Mouse (Mus musculus): Measurements from ENCODE around the gene Terf2. TPM values are rescaled to one million over a fixed set of nuclear protein-coding genes. Genes with fewer than 3 reads are reported as not detected.

The Terf2 gene
- polyA plus RNA-seq, 1 experiment from 2014 or later: 16.4 TPM

Other genes with a start within 250 kb of the Terf2 start
- gene Has3, start 226.3 kb downstream of the Terf2 start, polyA plus RNA-seq (2015; fragmentation: Nextera tagmentation; extraction: Ambion mirVana): 0.10 and 0.18 TPM in 2 replicates
- 67.1 and 71.1 TPM in 2 replicates for gene Utp4, start 202.9 kb downstream of the Terf2 start, polyA plus RNA-seq (2015; fragmentation: Nextera tagmentation; extraction: Ambion mirVana)
- 11.3 and 11.4 TPM in 2 replicates for gene Sntb2, start 160.8 kb downstream of the Terf2 start, polyA plus RNA-seq (2015; fragmentation: Nextera tagmentation; extraction: Ambion mirVana)
- 59.5 and 63.3 TPM in 2 replicates for gene Vps4a, start 65.3 kb downstream of the Terf2 start, polyA plus RNA-seq (2015; fragmentation: Nextera tagmentation; extraction: Ambion mirVana)
- 52.5 and 54.8 TPM in 2 replicates for gene Pdf, start 47.9 kb downstream of the Terf2 start, polyA plus RNA-seq (2015; fragmentation: Nextera tagmentation; extraction: Ambion mirVana)
- 39.3 and 40.4 TPM in 2 replicates for gene Cog8, start 39.9 kb downstream of the Terf2 start, polyA plus RNA-seq (2015; fragmentation: Nextera tagmentation; extraction: Ambion mirVana)
- gene Nip7, start 39.7 kb downstream of the Terf2 start, polyA plus RNA-seq (2015; fragmentation: Nextera tagmentation; extraction: Ambion mirVana): 92.5 and 97.3 TPM in 2 replicates
- gene Tmed6, start 30.9 kb downstream of the Terf2 start, polyA plus RNA-seq (2015; fragmentation: Nextera tagmentation; extraction: Ambion mirVana): 34.2 and 73.3 TPM in 2 replicates
- gene Cyb5b, start 54.1 kb upstream of the Terf2 start, polyA plus RNA-seq (2015; fragmentation: Nextera tagmentation; extraction: Ambion mirVana): 139 and 144 TPM in 2 replicates
- gene Nfat5, start 196.9 kb upstream of the Terf2 start, polyA plus RNA-seq (2015; fragmentation: Nextera tagmentation; extraction: Ambion mirVana): 8.6 and 9.0 TPM in 2 replicates

Data from intestine, embryonic 15.5 days (tissue).